Mouse (Mus musculus) 3T3-L1 (cell line): ENCODE data around the gene Galk1.

ENCODE experiments used
- DNase-seq: peaks from one replicate; pipeline ENCODE4 v3.0.0-alpha.2; 2015; ENCODE audit warnings: low read depth, low spot score

The Galk1 gene

DNA sequence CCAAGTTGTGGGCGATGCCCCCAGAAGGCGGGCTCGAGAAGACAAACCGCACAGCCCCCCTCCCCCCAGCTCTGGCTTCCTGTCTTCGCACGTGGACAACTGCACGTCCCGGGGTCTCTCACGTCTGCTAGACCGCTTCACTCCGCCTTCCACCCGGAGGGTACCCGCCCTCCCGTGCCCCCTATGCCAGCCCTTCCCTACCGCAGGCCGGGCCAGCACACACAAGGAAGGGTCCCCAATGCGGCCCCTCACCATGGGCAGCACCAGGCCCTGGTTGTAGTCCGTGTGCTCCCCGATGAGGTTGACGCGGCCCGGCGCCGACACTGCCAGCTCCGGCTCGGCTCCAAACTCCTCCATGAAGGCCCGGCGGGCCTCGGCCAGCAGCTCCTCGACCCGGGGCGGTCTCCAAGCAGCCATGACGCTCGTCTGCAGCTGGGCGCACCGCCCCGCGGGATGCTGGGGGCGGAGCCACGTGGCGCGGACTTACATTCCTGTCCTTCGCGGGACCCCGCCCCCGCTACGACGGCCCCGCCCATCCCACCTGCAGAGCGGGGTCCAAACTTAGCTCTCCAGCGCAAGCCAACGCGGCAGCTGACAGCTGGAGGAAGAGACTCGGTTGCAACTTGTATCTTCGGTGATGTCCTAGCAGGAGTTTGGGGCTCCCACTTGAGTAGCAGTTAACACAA lies at the start of gene Galk1:
Gene Galk1, minus strand, starts transcription at position 458 of the 686 bp plus-strand sequence.
- DNase-seq = peak; percentile 90

DNA sequence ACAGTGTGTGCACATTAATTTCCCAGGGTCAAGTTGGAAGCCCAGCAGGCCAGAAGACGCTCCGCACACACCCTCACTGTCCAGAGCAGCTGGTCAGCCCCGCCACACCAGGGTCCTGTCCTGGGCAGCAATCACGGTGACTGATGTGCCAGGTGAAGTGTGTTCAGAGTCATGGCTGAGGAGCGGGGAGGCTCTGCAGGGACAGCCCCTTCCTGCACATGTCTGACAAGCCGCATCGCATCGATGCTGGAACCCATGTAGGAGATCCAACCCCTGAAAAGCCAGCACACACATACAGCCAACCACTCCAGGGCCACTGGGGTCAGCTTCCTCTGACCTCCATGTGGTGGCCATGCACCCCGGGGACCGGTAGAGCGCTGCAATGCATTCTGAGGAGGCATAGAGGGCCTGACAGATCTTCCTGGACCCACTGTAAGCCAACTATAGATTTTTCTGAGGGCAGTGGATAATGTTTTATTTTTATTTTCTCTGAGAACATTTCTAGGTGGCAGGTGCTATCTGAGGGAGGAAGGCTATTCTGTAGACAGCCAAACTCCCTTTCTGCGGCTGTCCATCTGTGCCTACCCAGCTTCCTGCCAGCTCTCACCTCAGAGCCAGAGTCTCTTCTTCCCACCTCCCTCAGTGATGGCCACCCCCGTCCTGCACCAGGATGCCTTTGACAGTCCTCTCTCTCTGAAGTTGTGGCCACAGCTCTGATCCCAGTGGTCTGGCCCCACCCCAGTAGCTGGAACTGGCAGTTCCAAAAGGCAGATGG lies 49.3 kb upstream of the Galk1 start:
- no peak for DNase-seq

DNA sequence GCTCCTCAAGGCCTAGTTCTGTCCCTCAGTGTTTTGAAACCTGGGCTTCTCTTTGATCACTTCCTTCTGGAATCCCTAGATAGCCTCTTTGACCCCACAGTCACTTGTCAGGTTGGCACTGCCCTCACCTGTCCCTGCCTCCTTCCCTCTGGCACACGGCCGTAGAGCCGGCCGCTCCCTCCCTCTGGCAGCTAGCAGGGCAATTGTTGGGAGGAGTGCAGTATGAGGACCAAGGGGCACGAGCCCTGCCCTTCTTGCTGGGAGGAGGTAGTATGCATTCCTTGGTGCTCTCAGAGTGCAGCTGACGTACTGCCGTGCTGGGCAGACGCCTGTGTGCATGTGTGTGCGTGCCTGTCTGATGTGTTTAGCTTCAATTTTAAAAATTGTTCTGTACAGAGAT lies 48.1 kb upstream of the Galk1 start:
- DNase-seq = no peak

- no peak for DNase-seq
These were observed 47.1 kb upstream of the Galk1 start for GRCm38 (mm10) chr11:116059691-116060025.

GRCm38 (mm10) chr11:116058868-116059690 lies 46.6 kb upstream of the Galk1 start:
- DNase-seq = no peak

GRCm38 (mm10) chr11:116058022-116058614 lies 45.6 kb upstream of the Galk1 start:
- no peak for DNase-seq

GRCm38 (mm10) chr11:116057237-116057881 lies 44.8 kb upstream of the Galk1 start:
- no peak for DNase-seq

GRCm38 (mm10) chr11:116055873-116056272 lies 43.4 kb upstream of the Galk1 start:
- no peak for DNase-seq

DNA sequence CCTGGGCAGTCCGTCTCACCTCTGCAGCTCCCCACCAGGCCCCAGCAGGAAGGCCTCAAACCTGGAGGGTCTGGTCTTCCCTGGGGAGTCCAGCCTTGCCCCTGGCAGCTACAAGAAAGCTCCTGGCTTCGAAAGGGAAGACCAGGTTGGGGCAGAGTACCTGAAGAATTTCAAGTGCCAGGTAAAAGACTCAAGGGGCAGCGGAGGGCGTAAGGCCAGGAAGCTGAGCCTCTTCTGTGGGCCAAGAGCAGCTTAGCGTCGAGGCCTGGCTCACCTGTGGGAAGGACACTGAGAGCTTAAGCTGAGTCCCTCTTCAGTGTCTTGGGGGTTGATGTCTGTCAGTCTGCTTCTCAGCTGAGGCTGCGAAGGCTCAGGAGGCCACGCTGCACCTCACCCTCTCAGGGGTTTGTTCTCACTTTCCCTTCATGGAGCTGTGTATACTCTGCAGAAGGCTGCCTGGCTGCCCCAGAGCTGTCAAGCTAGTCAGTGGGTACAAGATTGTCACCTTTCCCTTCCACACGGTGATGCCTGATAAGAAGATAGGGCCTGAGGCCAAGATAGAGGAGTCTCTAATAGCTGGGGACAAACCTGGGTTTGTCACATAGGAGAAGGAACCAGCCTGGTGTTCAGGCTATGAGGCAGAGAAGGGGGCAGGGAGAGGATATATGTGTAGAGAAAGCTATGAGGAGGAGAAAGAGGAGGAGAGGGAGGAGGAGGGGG lies 41.2 kb upstream of the Galk1 start:
- no peak for DNase-seq

DNA sequence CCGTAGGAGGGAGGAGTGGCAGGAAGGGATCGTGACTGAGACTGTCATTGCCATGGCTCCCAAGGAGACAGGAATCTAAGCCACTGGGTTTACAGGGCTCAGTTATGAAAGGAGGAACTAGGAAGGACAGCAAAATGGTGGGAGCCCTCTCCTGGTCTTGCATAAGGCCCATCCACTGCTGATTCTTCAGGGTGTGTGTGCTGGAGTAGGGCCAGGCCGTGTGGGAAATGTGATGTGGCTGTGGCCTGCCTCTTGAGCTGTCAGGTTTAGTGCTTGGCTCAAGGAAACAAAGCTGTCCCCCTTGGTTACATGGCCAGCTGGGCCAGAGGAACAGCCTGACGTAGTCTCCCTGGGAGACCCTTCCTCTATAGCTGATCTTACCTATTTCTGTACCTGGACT lies 37.7 kb upstream of the Galk1 start:
- DNase-seq = no peak

DNA sequence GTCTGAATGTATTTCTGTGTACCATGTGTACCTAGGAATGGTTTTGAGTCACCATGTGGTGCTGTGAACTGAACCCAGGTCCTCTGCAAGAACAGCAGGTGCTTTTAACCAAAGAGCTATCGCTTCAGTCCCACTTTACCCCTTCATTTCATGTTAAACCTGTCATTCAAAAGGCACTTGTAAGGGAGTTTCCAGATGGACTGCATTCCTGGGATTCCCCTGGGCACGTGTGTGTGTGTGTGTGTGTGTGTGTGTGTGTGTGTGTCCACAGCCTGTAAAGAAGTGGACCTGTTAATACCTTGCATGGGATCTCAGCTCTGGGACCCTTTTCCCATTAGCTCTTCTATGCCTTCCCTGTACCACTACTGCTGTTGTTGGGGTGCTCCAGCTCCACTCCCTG lies 37.1 kb upstream of the Galk1 start:
- DNase-seq = no peak

- no peak for DNase-seq
These were observed 32.7 kb upstream of the Galk1 start for GRCm38 (mm10) chr11:116045173-116045572.

GRCm38 (mm10) chr11:116043286-116043685 lies 30.8 kb upstream of the Galk1 start:
- peak; percentile 70 for DNase-seq

GRCm38 (mm10) chr11:116042372-116043138 lies 30.0 kb upstream of the Galk1 start:
- peak; percentile 36 for DNase-seq

DNA sequence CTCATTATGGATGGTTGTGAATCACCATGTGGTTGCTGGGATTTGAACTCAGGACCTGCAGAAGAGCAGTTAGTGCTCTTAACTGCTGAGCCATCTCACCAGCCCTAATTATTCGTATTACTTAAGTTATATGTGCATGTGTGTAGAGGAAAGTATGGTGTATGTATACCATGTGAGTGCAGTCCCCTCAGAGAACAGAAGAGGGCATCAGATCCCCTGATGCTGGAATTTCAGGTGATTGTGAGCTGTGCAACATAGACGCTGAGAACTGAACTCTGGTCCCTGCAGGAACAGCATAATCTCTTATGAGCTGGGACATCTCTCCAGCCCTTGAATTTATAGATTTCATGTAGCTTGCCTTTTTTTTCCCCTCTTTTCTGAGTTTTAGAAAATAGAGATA lies 29.3 kb upstream of the Galk1 start:
- no peak for DNase-seq

- DNase-seq = no peak
These were observed 28.1 kb upstream of the Galk1 start for GRCm38 (mm10) chr11:116040593-116040992.

- DNase-seq = no peak
These were observed 25.3 kb upstream of the Galk1 start for GRCm38 (mm10) chr11:116037826-116038225.

- DNase-seq = no peak
These were observed 24.2 kb upstream of the Galk1 start for GRCm38 (mm10) chr11:116036671-116037070.

DNA sequence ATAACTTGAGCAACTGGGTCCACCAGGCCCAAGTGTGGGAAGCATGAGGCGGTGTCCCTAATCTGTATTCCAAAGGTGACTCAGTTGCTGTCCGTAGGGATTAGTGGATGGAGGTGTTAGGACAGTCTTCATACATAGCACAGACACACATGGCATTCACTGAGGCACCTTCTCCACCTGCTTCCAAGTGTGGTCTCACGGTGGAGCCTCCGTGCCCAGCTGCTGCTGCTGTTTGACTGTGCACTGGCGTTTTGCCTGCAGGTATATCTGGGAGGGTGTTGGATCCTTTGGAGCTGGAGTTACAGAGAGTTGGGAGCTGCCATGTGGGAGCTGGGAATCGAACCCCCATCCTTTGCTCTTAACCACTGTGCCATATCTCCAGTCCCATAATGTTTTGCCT lies 22.1 kb upstream of the Galk1 start:
- no peak for DNase-seq
